Mouse (Mus musculus) MEL (cell line): ENCODE measurements around the gene Arhgef16. TPM values are rescaled to one million over a fixed set of nuclear protein-coding genes. Genes with fewer than 3 reads are reported as not detected.

Source experiments
- DNase-seq: peaks from one replicate; pipeline ENCODE4 v3.0.0; 2011; ENCODE audit warnings: low read depth, low spot score
- H3K27ac ChIP-seq: 2 replicates; pipeline ENCODE4 v1.5.1; 2012; ENCODE audit warnings: low read depth, mild to moderate bottlenecking, control low read depth, low read length, moderate library complexity; ENCODE audit not compliant: control insufficient read depth
- H3K27me3 ChIP-seq, 2 experiments: fragments of 150-350 bp in 1 of 2; sonication (generic) in 1 of 2; 2 replicates each; pipeline ENCODE4 v1.6.1; 2012; ENCODE audit warnings: low read length in 2 of 2, mild to moderate bottlenecking in 2 of 2, improper control_type of control experiment in 1 of 2, moderate library complexity in 1 of 2; ENCODE audit not compliant: insufficient read depth in 2 of 2, control insufficient read depth in 1 of 2
- H3K36me3 ChIP-seq, 2 experiments: 2 replicates each; pipeline ENCODE4 v1.6.1; 2012 to 2014; ENCODE audit warnings: low read length in 2 of 2, improper control_type of control experiment in 1 of 2, inconsistent platforms in 1 of 2, mild to moderate bottlenecking in 1 of 2; ENCODE audit not compliant: insufficient read depth in 2 of 2, control insufficient read depth in 1 of 2
- H3K4me1 ChIP-seq, 2 experiments: fragments of 150-350 bp in 1 of 2; sonication (generic) in 1 of 2; 2 replicates each; pipeline ENCODE4 v1.6.1; 2012; ENCODE audit warnings: low read length in 2 of 2, improper control_type of control experiment in 1 of 2, mild to moderate bottlenecking in 1 of 2; ENCODE audit not compliant: insufficient read depth in 2 of 2, control insufficient read depth in 1 of 2
- H3K4me3 ChIP-seq, 2 experiments: fragments of 150-350 bp in 1 of 2; sonication (generic) in 1 of 2; 2 replicates each; pipeline ENCODE4 v1.5.1; 2012; ENCODE audit warnings: low read depth in 2 of 2, low read length in 2 of 2, mild to moderate bottlenecking in 2 of 2, moderate library complexity in 2 of 2, control low read depth in 1 of 2, improper control_type of control experiment in 1 of 2; ENCODE audit not compliant: control insufficient read depth in 1 of 2, insufficient read depth in 1 of 2
- H3K79me2 ChIP-seq: 2 replicates; pipeline ENCODE4 v1.6.1; 2012; ENCODE audit warnings: mild to moderate bottlenecking, low read length, moderate library complexity; ENCODE audit not compliant: control insufficient read depth, poor library complexity, insufficient read depth
- H3K9ac ChIP-seq: 2 replicates; pipeline ENCODE4 v1.6.1; 2012; ENCODE audit warnings: low read depth, mild to moderate bottlenecking, control low read depth, low read length, moderate library complexity; ENCODE audit not compliant: control insufficient read depth, poor library complexity, severe bottlenecking
- H3K9me3 ChIP-seq: fragments of 150-350 bp; sonication (generic); replicated peaks from 2 replicates; pipeline ENCODE4 v1.6.1; 2012; ENCODE audit warnings: mild to moderate bottlenecking, low read length, improper control_type of control experiment, moderate library complexity; ENCODE audit not compliant: insufficient read depth
- CHD1 ChIP-seq: IDR thresholded peaks from 2 replicates; pipeline ENCODE4 v1.6.1; 2012; ENCODE audit warnings: low read depth, mild to moderate bottlenecking, inconsistent platforms, low read length, improper control_type of control experiment
- ELF1 ChIP-seq: IDR thresholded peaks from 2 replicates; pipeline ENCODE4 v1.6.1; 2014; ENCODE audit warnings: low read depth, mild to moderate bottlenecking, inconsistent platforms, low read length, improper control_type of control experiment, moderate library complexity
- EP300 ChIP-seq, 2 experiments: IDR thresholded peaks; 2 replicates each; pipeline ENCODE4 v1.6.1; 2011; ENCODE audit warnings: improper control_type of control experiment in 2 of 2, low read length in 2 of 2, low read depth in 1 of 2, mild to moderate bottlenecking in 1 of 2
- KAT2A ChIP-seq: conservative IDR thresholded peaks from 2 replicates; pipeline ENCODE4 v1.6.1; 2012; ENCODE audit warnings: low read depth, low read length, improper control_type of control experiment, inconsistent platforms
- MAX ChIP-seq: IDR thresholded peaks from 2 replicates; pipeline ENCODE4 v1.6.1; 2011; ENCODE audit warnings: low read length, improper control_type of control experiment
- MEF2A ChIP-seq: IDR thresholded peaks from 2 replicates; pipeline ENCODE4 v1.6.1; 2014; ENCODE audit warnings: low read depth, mild to moderate bottlenecking, inconsistent platforms, low read length, improper control_type of control experiment; ENCODE audit not compliant: poor library complexity, insufficient replicate concordance, severe bottlenecking; ENCODE audit errors: extremely low read depth
- MYB ChIP-seq: IDR thresholded peaks from 2 replicates; pipeline ENCODE4 v1.6.1; 2011; ENCODE audit warnings: mild to moderate bottlenecking, low read depth, low read length, improper control_type of control experiment
- NELFE ChIP-seq: IDR thresholded peaks from 2 replicates; pipeline ENCODE4 v1.6.1; 2011; ENCODE audit warnings: low read depth, low read length, improper control_type of control experiment
- NRF1 ChIP-seq: IDR thresholded peaks from 2 replicates; pipeline ENCODE4 v1.6.1; 2014; ENCODE audit warnings: low read depth, mild to moderate bottlenecking, inconsistent platforms, low read length, improper control_type of control experiment, moderate library complexity; ENCODE audit not compliant: poor library complexity, insufficient read depth, severe bottlenecking
- POLR2AphosphoS5 ChIP-seq: IDR thresholded peaks from 2 replicates; pipeline ENCODE4 v1.6.1; 2012; ENCODE audit warnings: low read depth, borderline replicate concordance, mild to moderate bottlenecking, inconsistent platforms, low read length, moderate library complexity, mixed read lengths
- RAD21 ChIP-seq: IDR thresholded peaks from 2 replicates; pipeline ENCODE4 v1.6.1; 2011; ENCODE audit warnings: mild to moderate bottlenecking, low read depth, low read length, improper control_type of control experiment
- SIN3A ChIP-seq: IDR thresholded peaks from 2 replicates; pipeline ENCODE4 v1.6.1; 2012; ENCODE audit warnings: low read length, improper control_type of control experiment, inconsistent platforms
- SMC3 ChIP-seq: IDR thresholded peaks from 2 replicates; pipeline ENCODE4 v1.6.1; 2011; ENCODE audit warnings: low read depth, low read length, improper control_type of control experiment
- UBTF ChIP-seq: IDR thresholded peaks from 2 replicates; pipeline ENCODE4 v1.6.1; 2012; ENCODE audit warnings: low read depth, mild to moderate bottlenecking, inconsistent platforms, low read length, improper control_type of control experiment, moderate library complexity, borderline replicate concordance; ENCODE audit not compliant: insufficient read depth
- polyA plus RNA-seq, 2 experiments: library from polyadenylated mRNA; stranded (reverse) in 1 of 2; unstranded in 1 of 2; fragments of >175 nt in 1 of 2; fragments of >200 nt in 1 of 2; gene quantifications; 2 replicates each; pipeline versions ENCODE4 v1.2.1 to v1.2.4; 2012; ENCODE audit warnings: low replicate concordance in 2 of 2, low read depth in 1 of 2; ENCODE audit not compliant: insufficient read length in 2 of 2, insufficient read depth in 1 of 2, missing spikeins in 1 of 2
- total RNA-seq: library from RNA; depleted of rRNA; stranded (reverse); fragments of 300-350 nt; gene quantifications from 2 replicates; pipeline ENCODE4 v1.2.3, GENCODE M21; 2012

Arhgef16 gene
- total and polyA plus RNA-seq, 3 experiments: not detected

DNA sequence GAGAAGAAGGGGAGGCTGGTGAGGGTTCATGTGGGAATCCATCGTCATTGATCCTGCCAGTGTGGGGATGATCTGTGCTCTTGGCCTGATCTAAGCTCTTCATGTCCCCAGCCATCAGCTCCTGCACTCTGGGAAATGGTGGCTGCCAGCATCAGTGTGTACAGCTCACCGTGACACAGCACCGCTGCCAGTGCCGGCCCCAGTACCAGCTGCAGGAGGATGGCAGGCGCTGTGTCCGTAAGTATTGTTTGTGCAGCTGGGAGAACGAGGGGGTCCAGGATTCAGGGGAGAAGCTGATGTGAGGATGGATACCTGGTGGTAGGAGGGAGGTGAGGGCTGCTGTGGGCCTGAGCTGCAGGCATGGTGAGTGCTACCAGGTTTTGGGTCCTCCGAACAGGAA, 52.2 kb downstream of the Arhgef16 start:
- Histone ChIP-seq H3K9me3 (no peaks in the 10 kb centered on the region), H3K4me1 (no peaks in the 10 kb centered on the region), H3K79me2 (no peaks in the 10 kb centered on the region), H3K36me3 (no peaks in the 10 kb centered on the region), H3K27me3 (no peaks in the 10 kb centered on the region; a peak in 1 of 4 replicates), H3K9ac (no peak overlapping the region), H3K4me3 (no peak overlapping the region), H3K27ac (no peak overlapping the region)
- DNase-seq: no peak
- TF ChIP-seq MEF2A (no peak), EP300 (IDR thresholded peaks at IDR 0.05; ENCODE audit: low read depth in 1 of 2, low read length in 2 of 2) (no peak), POLR2AphosphoS5 (no peak), MAX (no peak), NELFE (no peak), SMC3 (no peak), SIN3A (no peak), CHD1 (no peak), KAT2A (no peak), RAD21 (no peak), MYB (no peak), NRF1 (no peak)

DNA sequence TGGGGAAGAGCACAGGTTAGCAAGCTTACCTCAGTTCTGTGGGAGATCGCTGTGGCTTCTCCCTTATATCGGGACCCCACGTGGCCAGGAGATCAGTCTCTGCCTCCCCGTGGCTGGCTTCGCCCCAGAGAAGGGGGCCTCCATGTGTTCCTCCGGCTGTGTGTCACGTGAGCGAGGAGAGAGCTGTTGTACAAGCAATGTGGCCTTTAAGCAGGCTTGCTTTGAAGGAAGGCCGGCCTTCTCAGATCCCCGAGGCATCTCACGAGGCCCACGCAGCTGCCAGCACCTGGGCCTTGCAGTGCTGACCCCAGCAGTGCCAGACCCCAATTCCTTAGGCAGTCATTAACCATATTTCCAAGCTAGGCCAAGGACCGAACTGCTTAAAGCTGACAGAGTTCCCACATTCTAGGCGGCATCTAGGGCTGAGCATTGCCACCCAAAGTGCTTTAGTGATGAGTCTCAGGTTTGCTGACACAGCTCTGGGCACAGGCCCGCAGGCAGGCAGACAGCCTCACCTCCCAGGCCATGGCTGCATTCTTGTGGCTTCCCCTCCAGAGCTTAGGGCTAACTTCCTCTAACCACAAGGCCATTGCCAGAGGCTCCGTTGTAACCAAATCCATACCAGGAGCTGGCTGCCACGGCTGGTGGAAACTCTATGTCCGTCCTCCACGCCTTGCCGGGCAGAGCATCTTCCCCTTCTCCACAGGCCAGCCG, 53.2 kb downstream of the Arhgef16 start:
- H3K27me3 ChIP-seq: no peaks in the 10 kb centered on the region; a peak in 1 of 4 replicates
- H3K4me1 ChIP-seq: no peaks in the 10 kb centered on the region
- H3K9ac ChIP-seq: no peak overlapping the region
- no peak for TF ChIP-seq UBTF
- no peak for TF ChIP-seq NELFE
- TF ChIP-seq ELF1: no peak
- no peaks in the 10 kb centered on the region for H3K79me2 ChIP-seq
- H3K9me3 ChIP-seq: no peaks in the 10 kb centered on the region
- no peak for DNase-seq
- no peak overlapping the region for H3K4me3 ChIP-seq
- no peak overlapping the region for H3K27ac ChIP-seq
- H3K36me3 ChIP-seq: no peaks in the 10 kb centered on the region
